Mouse (Mus musculus): ENCODE data around the gene Ercc2.

DNA sequence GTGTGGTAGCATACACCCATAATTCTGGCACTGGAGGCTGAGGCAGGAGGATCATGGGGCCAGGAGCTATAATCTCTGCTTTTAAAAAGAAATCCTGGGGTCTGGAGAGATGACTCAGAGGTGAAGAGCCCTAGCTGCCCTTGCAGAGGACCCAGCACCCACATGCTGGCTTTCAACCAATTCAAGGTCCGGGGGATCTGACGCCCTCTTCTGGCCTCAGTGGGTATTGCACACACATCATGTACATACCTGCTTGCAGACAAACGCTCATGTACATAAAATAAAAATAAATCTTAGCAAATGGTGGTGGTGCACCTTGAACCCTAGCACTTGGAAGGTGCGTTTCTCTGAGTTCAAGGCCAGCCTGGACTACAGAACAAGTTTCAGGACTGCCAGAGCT, 19.1 kb downstream of the Ercc2 start:
- TF ChIP-seq CTCF (IDR thresholded peaks at IDR 0.05; ENCODE audit: borderline replicate concordance, control insufficient read depth, extremely low read depth, insufficient read depth, low read length, poor library complexity) (no peak), POLR2A (IDR thresholded peaks at IDR 0.05; ENCODE audit: control insufficient read depth, extremely low read depth, insufficient read depth, low read length, poor library complexity) (no peak)
